Mouse (Mus musculus) forebrain, embryonic 15.5 days (tissue): ENCODE data around the gene H2al1d. TPM values are rescaled to one million over a fixed set of nuclear protein-coding genes. Genes with fewer than 3 reads are reported as not detected.
"Not testable (repeated sequence)": the region's sequence is repeated elsewhere in the genome, so short reads cannot be mapped to it uniquely, and the experiment has no call there.

Experiments used
- ATAC-seq: fragments of 200-750 bp; cut with Nextera tagmentation; replicated peaks from 2 replicates; pipeline ENCODE4 v1.8.0; 2017; ENCODE audit warnings: mild to moderate bottlenecking, moderate TSS enrichment, moderate library complexity
- H3K27ac ChIP-seq: fragments of 300-500 bp; sonication (generic); replicated peaks from 2 replicates; pipeline ENCODE4 v1.5.1; 2015; ENCODE audit warnings: mild to moderate bottlenecking, inconsistent platforms
- H3K27me3 ChIP-seq: fragments of 300-500 bp; sonication (generic); 2 replicates; pipeline ENCODE4 v1.6.1; 2015; ENCODE audit warnings: inconsistent platforms
- H3K36me3 ChIP-seq: fragments of 300-500 bp; sonication (generic); 2 replicates; pipeline ENCODE4 v1.6.1; 2015; ENCODE audit warnings: mild to moderate bottlenecking, inconsistent platforms
- H3K4me1 ChIP-seq: fragments of 300-500 bp; sonication (generic); 2 replicates; pipeline ENCODE4 v1.6.1; 2015; ENCODE audit warnings: inconsistent platforms
- H3K4me2 ChIP-seq: fragments of 300-500 bp; sonication (generic); replicated peaks from 2 replicates; pipeline ENCODE4 v1.6.1; 2015; ENCODE audit warnings: mild to moderate bottlenecking, inconsistent platforms
- H3K4me3 ChIP-seq: fragments of 300-500 bp; sonication (generic); 2 replicates; pipeline ENCODE4 v1.5.1; 2015; ENCODE audit warnings: mild to moderate bottlenecking, inconsistent platforms
- H3K9ac ChIP-seq: fragments of 300-500 bp; sonication (generic); replicated peaks from 2 replicates; pipeline ENCODE4 v1.6.1; 2015; ENCODE audit warnings: mild to moderate bottlenecking, inconsistent platforms
- H3K9me3 ChIP-seq: fragments of 300-500 bp; sonication (generic); 2 replicates; pipeline ENCODE4 v1.6.1; 2016; ENCODE audit warnings: inconsistent platforms
- WGBS: fragments of 180-500 bp; shearing (Covaris S2); methylation state at CpG from one replicate; pipeline ENCODE4 v1.1.7; 2015; ENCODE audit warnings: mixed read lengths; 5-methylcytosine and 5-hydroxymethylcytosine counted together
- polyA plus RNA-seq: library from polyadenylated mRNA; unstranded; fragments of >200 nt; fragmentation: Nextera tagmentation; extraction: Ambion mirVana; gene quantifications from 2 replicates; pipeline ENCODE4 v1.2.1, GENCODE M21; 2015

H2al1d gene
- polyA plus RNA-seq, 1 experiment from 2014 or later: not detected

- not testable (repeated sequence) for H3K4me1 ChIP-seq, H3K36me3 ChIP-seq, H3K4me3 ChIP-seq, H3K27me3 ChIP-seq, H3K9me3 ChIP-seq, H3K4me2 ChIP-seq, H3K9ac ChIP-seq, H3K27ac ChIP-seq, ATAC-seq
- no CpG with 5 or more reads among the region's 6 CpGs for WGBS
These were observed 6.2 kb downstream of the H2al1d start, which contains the start of gene H2al1f for GRCm38 (mm10) chrX:11314858-11315257. Gene H2al1f, plus strand, starts transcription at chrX:11315158.

DNA sequence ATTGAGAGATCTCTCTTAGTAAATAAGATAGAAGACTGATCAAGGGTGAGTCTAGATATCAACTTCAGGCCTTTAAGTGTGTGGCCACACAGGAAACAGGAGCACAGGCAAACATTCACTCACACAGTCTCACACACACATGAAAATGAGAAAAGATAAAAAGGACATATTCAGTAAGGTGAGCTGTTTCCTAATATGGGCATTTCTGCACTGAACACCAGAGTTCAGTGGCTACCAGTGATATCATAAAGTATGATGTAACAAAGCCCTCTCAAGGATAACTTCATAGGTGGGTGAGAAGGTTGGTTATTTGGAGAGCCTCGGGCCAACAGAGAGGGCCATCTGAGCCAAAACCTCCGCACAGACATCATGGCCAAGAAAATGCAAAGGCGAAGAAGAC, 9.3 kb downstream of the H2al1d start, which contains the start of gene H2al1g:
Gene H2al1g, plus strand, starts transcription at position 301 of the 400 bp plus-strand sequence.
- not testable (repeated sequence) for H3K4me3 ChIP-seq, H3K27ac ChIP-seq, ATAC-seq, H3K27me3 ChIP-seq, H3K9ac ChIP-seq, H3K9me3 ChIP-seq, H3K4me2 ChIP-seq, H3K4me1 ChIP-seq, H3K36me3 ChIP-seq
- WGBS: no CpG with 5 or more reads among the region's 3 CpGs

DNA sequence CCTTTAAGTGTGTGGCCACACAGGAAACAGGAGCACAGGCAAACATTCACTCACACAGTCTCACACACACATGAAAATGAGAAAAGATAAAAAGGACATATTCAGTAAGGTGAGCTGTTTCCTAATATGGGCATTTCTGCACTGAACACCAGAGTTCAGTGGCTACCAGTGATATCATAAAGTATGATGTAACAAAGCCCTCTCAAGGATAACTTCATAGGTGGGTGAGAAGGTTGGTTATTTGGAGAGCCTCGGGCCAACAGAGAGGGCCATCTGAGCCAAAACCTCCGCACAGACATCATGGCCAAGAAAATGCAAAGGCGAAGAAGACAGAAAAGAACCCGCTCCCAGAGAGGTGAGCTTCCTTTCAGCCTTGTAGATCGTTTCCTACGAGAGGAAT, 12.6 kb downstream of the H2al1d start, which contains the start of gene H2al1h:
Gene H2al1h, plus strand, starts transcription at position 301 of the 400 bp plus-strand sequence.
- H3K9me3 ChIP-seq, H3K36me3 ChIP-seq, H3K9ac ChIP-seq, H3K4me3 ChIP-seq, H3K27ac ChIP-seq, H3K4me2 ChIP-seq, H3K4me1 ChIP-seq, H3K27me3 ChIP-seq, ATAC-seq: not testable (repeated sequence)
- WGBS: no CpG with 5 or more reads among the region's 6 CpGs

- H3K27me3 ChIP-seq, H3K9ac ChIP-seq, H3K27ac ChIP-seq, H3K4me1 ChIP-seq, H3K4me2 ChIP-seq, H3K4me3 ChIP-seq, H3K9me3 ChIP-seq, H3K36me3 ChIP-seq, ATAC-seq: not testable (repeated sequence)
- WGBS: 100% methylated on average over 3 of the region's 5 CpGs
These were observed 15.7 kb downstream of the H2al1d start, which contains the start of gene H2al1i for GRCm38 (mm10) chrX:11324359-11324758. Gene H2al1i, plus strand, starts transcription at chrX:11324659.

GRCm38 (mm10) chrX:11327522-11327921, 18.9 kb downstream of the H2al1d start, which contains the start of gene H2al1j:
Gene H2al1j, plus strand, starts transcription at chrX:11327822.
- not testable (repeated sequence) for H3K4me3 ChIP-seq, ATAC-seq, H3K9ac ChIP-seq, H3K27ac ChIP-seq, H3K4me1 ChIP-seq, H3K9me3 ChIP-seq, H3K27me3 ChIP-seq, H3K36me3 ChIP-seq, H3K4me2 ChIP-seq
- WGBS: 82% methylated on average over 2 of the region's 2 CpGs

DNA sequence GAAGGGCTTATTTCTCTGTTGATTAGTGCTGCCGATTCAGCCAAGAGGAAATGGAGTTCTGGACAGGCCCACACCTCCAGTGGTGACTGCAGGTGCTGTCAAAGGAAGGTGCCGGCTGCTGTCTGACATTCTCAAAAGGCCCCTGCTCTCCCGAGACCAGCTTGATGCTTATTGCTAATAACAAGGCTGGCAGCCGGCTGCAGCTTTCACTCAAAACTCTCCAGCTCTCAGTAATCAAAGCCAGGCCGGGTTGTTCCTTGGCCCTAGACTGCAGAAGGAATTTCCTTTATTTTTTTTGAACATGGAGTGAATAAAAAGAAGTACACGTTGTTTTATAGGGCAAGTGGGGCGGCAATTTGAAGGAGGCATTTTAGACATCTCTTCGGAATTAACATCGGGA, 37.1 kb downstream of the H2al1d start:
- H3K27ac ChIP-seq: peak overlapping the region; percentile 46
- H3K9me3 ChIP-seq: no peaks in the 10 kb centered on the region
- no peak overlapping the region for H3K9ac ChIP-seq
- ATAC-seq: no peak
- 48% methylated on average over 9 of the region's 9 CpGs for WGBS
- H3K4me2 ChIP-seq: no peak overlapping the region
- no peaks in the 10 kb centered on the region for H3K36me3 ChIP-seq
- H3K4me1 ChIP-seq: peaks cover 3% of the 10 kb centered on the region; the same call in 1 of the 2 replicates
- no peak overlapping the region for H3K4me3 ChIP-seq
- H3K27me3 ChIP-seq: no peaks in the 10 kb centered on the region

DNA sequence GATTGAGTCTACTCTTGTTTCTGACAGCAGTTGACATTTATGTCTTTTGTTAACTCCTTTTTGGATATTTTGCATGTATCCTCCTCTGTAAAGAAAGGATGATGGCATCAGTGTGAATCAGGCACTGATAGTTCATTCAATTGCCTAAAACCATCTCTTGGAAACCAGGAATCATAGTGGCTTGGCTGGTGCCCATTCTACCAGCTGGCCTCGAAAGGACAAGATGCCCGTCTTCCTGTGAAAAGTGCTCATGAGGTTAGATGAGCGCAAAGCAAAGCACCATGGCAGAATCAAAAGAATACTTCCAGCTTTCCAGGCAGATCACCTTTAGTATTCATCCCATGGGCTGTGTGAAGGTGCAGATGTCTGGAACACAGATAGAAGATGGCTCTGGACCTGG, 38.1 kb downstream of the H2al1d start:
- peaks cover 3% of the 10 kb centered on the region; the same call in 1 of the 2 replicates for H3K4me1 ChIP-seq
- no peak overlapping the region for H3K4me2 ChIP-seq
- no peaks in the 10 kb centered on the region for H3K36me3 ChIP-seq
- H3K27me3 ChIP-seq: no peaks in the 10 kb centered on the region
- H3K4me3 ChIP-seq: no peak overlapping the region
- no peak for ATAC-seq
- H3K9me3 ChIP-seq: no peaks in the 10 kb centered on the region
- H3K27ac ChIP-seq: no peak overlapping the region
- WGBS: 78% methylated on average over 3 of the region's 3 CpGs
- H3K9ac ChIP-seq: no peak overlapping the region

Other genes starting within 250 kb of the H2al1d start
- not detected in 2 replicates for gene H2al1a, start 9.6 kb upstream of the H2al1d start, polyA plus RNA-seq
- gene H2al1b, start 6.4 kb upstream of the H2al1d start, polyA plus RNA-seq: not detected in 2 replicates
- gene H2al1c, start 3.2 kb upstream of the H2al1d start, polyA plus RNA-seq: not detected in 2 replicates
- gene H2al1e, start 3.1 kb downstream of the H2al1d start, polyA plus RNA-seq: not detected in 2 replicates
- not detected in 2 replicates for gene H2al1f, start 6.3 kb downstream of the H2al1d start, polyA plus RNA-seq
- not detected in 2 replicates for gene H2al1g, start 9.4 kb downstream of the H2al1d start, polyA plus RNA-seq
- gene H2al1h, start 12.7 kb downstream of the H2al1d start, polyA plus RNA-seq: not detected in 2 replicates
- gene H2al1i, start 15.8 kb downstream of the H2al1d start, polyA plus RNA-seq: not detected in 2 replicates
- gene H2al1j, start 19.0 kb downstream of the H2al1d start, polyA plus RNA-seq: not detected in 2 replicates